In genomic region chr12:101819570-101819969, GRCm38 (mm10) we compare ENCODE assay signal across 9 mouse cellular contexts. TPM values are rescaled to one million over a fixed set of nuclear protein-coding genes. Genes with fewer than 3 reads are reported as not detected.
DNase-seq lines count a peak whose midpoint lies in the region; ATAC-seq and TF ChIP-seq lines count a peak whose summit lies in the region.
"Had no signal": no experiment of that assay in that cellular context is flagged by ENCODE, and none has a peak within 500 bp of the region (broad histone marks: within the 10 kb centered on the region; RNA-seq: fewer than 3 reads in every experiment).

No protein-coding gene starts in this region.

- peak; percentile 19 for DNase-seq in kidney, postnatal 0 days (ENCODE audit: low spot score)
- DNase-seq in kidney, adult 11 months: no peak
- DNase-seq in forebrain, embryonic 10.5 days (ENCODE audit: extremely low spot score, low spot score): no peak
- DNase-seq in embryo, embryonic 10.5 days (ENCODE audit: low spot score): no peak
- no peak for DNase-seq in cerebellum, postnatal 10 days

- no peak overlapping the region for H3K9ac ChIP-seq in kidney, postnatal 0 days (ENCODE audit: low read depth, low read length)
- 0 out of 2 replicates have a peak overlapping the region, but pooled peaks have one; percentile 13 for H3K9ac ChIP-seq in intestine, postnatal 0 days (ENCODE audit: low read depth, low read length)
- no peak overlapping the region for H3K9ac ChIP-seq in neural tube, embryonic 12.5 days

- H3K9me3 ChIP-seq in kidney, postnatal 0 days (replicated peaks; ENCODE audit: low read length): no peaks in the 10 kb centered on the region
- H3K9me3 ChIP-seq in forebrain, embryonic 10.5 days: no peaks in the 10 kb centered on the region
- H3K9me3 ChIP-seq in intestine, postnatal 0 days (ENCODE audit: control insufficient read depth): no peaks in the 10 kb centered on the region
- H3K9me3 ChIP-seq in neural tube, embryonic 12.5 days: no peaks in the 10 kb centered on the region

- peak overlapping the region; percentile 42 for H3K4me3 ChIP-seq in kidney, postnatal 0 days (replicated peaks; ENCODE audit: low read depth, low read length)
- H3K4me3 ChIP-seq in forebrain, embryonic 10.5 days: peak overlapping the region; percentile 65
- H3K4me3 ChIP-seq in intestine, postnatal 0 days (ENCODE audit: low read depth, low read length): peak overlapping the region; percentile 44
- H3K4me3 ChIP-seq in neural tube, embryonic 12.5 days: no peak overlapping the region

- no peak for TF ChIP-seq CTCF in kidney, postnatal 0 days (IDR thresholded peaks at IDR 0.05; ENCODE audit: low read depth)
- no peak for TF ChIP-seq CTCF in intestine, postnatal 0 days (IDR thresholded peaks at IDR 0.05; ENCODE audit: low read depth)

- H3K36me3 ChIP-seq in kidney, postnatal 0 days (ENCODE audit: insufficient read depth, low read length): no peaks in the 10 kb centered on the region
- H3K36me3 ChIP-seq in forebrain, embryonic 10.5 days (replicated peaks): no peaks in the 10 kb centered on the region
- H3K36me3 ChIP-seq in intestine, postnatal 0 days (ENCODE audit: control insufficient read depth, insufficient read depth): no peaks in the 10 kb centered on the region
- H3K36me3 ChIP-seq in neural tube, embryonic 12.5 days: no peaks in the 10 kb centered on the region

- no peak for ATAC-seq in kidney, postnatal 0 days (replicated peaks; ENCODE audit: low FRiP score, low read depth)
- ATAC-seq in intestine, postnatal 0 days: no peak
- ATAC-seq in neural tube, embryonic 12.5 days (ENCODE audit: low FRiP score, low read depth): no peak
- no peak for ATAC-seq in monocyte, adult 5-6 weeks (replicated peaks; ENCODE audit: insufficient number of reproducible peaks, low FRiP score, low TSS enrichment, poor library complexity, severe bottlenecking)

- peaks cover 8% of the 10 kb centered on the region for H3K4me1 ChIP-seq in kidney, postnatal 0 days (replicated peaks; ENCODE audit: insufficient read depth, low read length)
- peaks cover 19% of the 10 kb centered on the region for H3K4me1 ChIP-seq in forebrain, embryonic 10.5 days
- H3K4me1 ChIP-seq in intestine, postnatal 0 days (replicated peaks; ENCODE audit: control insufficient read depth, insufficient read depth, low read length): 0 out of 2 replicates have a peak, but pooled peaks cover 12% of the 10 kb centered on the region
- peaks cover 11% of the 10 kb centered on the region for H3K4me1 ChIP-seq in neural tube, embryonic 12.5 days

- H3K4me2 ChIP-seq in kidney, postnatal 0 days (ENCODE audit: low read length): peak overlapping the region; percentile 95
- H3K4me2 ChIP-seq in intestine, postnatal 0 days (replicated peaks; ENCODE audit: low read depth): peak overlapping the region; percentile 88
- H3K4me2 ChIP-seq in neural tube, embryonic 12.5 days (replicated peaks): peak overlapping the region; percentile 96

- H3K27ac ChIP-seq in kidney, postnatal 0 days: no peak overlapping the region
- peak overlapping the region; percentile 79 for H3K27ac ChIP-seq in forebrain, embryonic 10.5 days
- no peak overlapping the region for H3K27ac ChIP-seq in intestine, postnatal 0 days (ENCODE audit: low read depth, low read length)
- no peak overlapping the region for H3K27ac ChIP-seq in neural tube, embryonic 12.5 days

- WGBS in kidney, postnatal 0 days: 28% methylated on average over 9 of the region's 9 CpGs
- 44% methylated on average over 9 of the region's 9 CpGs for WGBS in forebrain, embryonic 10.5 days
- WGBS in intestine, postnatal 0 days: 31% methylated on average over 9 of the region's 9 CpGs
- WGBS in neural tube, embryonic 12.5 days: 47% methylated on average over 9 of the region's 9 CpGs

- H3K27me3 ChIP-seq in kidney, postnatal 0 days (ENCODE audit: insufficient read depth, low read length): no peaks in the 10 kb centered on the region
- H3K27me3 ChIP-seq in forebrain, embryonic 10.5 days (ENCODE audit: poor library complexity, severe bottlenecking): peaks cover 47% of the 10 kb centered on the region
- 0 out of 2 replicates have a peak, but pooled peaks cover 4% of the 10 kb centered on the region for H3K27me3 ChIP-seq in intestine, postnatal 0 days (replicated peaks; ENCODE audit: control insufficient read depth, insufficient read depth, low read length)
- H3K27me3 ChIP-seq in neural tube, embryonic 12.5 days (replicated peaks): peaks cover 20% of the 10 kb centered on the region

RNA-seq across cellular contexts. Expression of gene Fbln5, which starts 0.7 kb away (rescaled TPM):
- 162 and 187 TPM in 2 replicates for polyA plus RNA-seq in kidney, postnatal 0 days (2015; fragmentation: Nextera tagmentation; extraction: Ambion mirVana)
- polyA plus RNA-seq in forebrain, embryonic 10.5 days (2016; fragmentation: Nextera tagmentation; extraction: Ambion mirVana): 9.9 and 10.4 TPM in 2 replicates
- 38.1 and 39.0 TPM in 2 replicates for polyA plus RNA-seq in intestine, postnatal 0 days (2015; fragmentation: Nextera tagmentation; extraction: Ambion mirVana)
- polyA plus RNA-seq in neural tube, embryonic 12.5 days (2016; fragmentation: Nextera tagmentation; extraction: Ambion mirVana): 5.3 and 6.0 TPM in 2 replicates
- total RNA-seq in monocyte, adult 5-6 weeks (2017): not detected in 3 replicates
- total RNA-seq: neutrophil, adult 5-6 weeks had no signal
